Mouse (Mus musculus) midbrain, embryonic 11.5 days (tissue): ENCODE results near the gene Incenp. TPM values are rescaled to one million over a fixed set of nuclear protein-coding genes. Genes with fewer than 3 reads are reported as not detected.
"Not testable (repeated sequence)": the region's sequence is repeated elsewhere in the genome, so short reads cannot be mapped to it uniquely, and the experiment has no call there.

Source experiments
- ATAC-seq: fragments of 200-750 bp; cut with Nextera tagmentation; 2 replicates; pipeline ENCODE4 v1.8.0; 2017; ENCODE audit warnings: moderate TSS enrichment, moderate library complexity; ENCODE audit not compliant: low FRiP score
- DNase-seq: peaks from one replicate; pipeline ENCODE4 v3.0.0; 2015; ENCODE audit warnings: low spot score; ENCODE audit errors: missing footprints
- H3K27ac ChIP-seq: fragments of 300-500 bp; sonication (generic); 2 replicates; pipeline ENCODE4 v1.5.1; 2014; ENCODE audit warnings: low read depth, low read length
- H3K27me3 ChIP-seq: fragments of 300-500 bp; sonication (generic); 2 replicates; pipeline ENCODE4 v1.6.1; 2014; ENCODE audit warnings: mild to moderate bottlenecking, low read length, moderate library complexity, mixed read lengths; ENCODE audit not compliant: control insufficient read depth, insufficient read depth
- H3K36me3 ChIP-seq: fragments of 300-500 bp; sonication (generic); 2 replicates; pipeline ENCODE4 v1.6.1; 2014; ENCODE audit warnings: mild to moderate bottlenecking, low read length, moderate library complexity, mixed read lengths; ENCODE audit not compliant: control insufficient read depth, insufficient read depth
- H3K4me1 ChIP-seq: fragments of 300-500 bp; sonication (generic); 2 replicates; pipeline ENCODE4 v1.6.1; 2014; ENCODE audit warnings: low read length; ENCODE audit not compliant: control insufficient read depth, insufficient read depth
- H3K4me2 ChIP-seq: fragments of 300-500 bp; sonication (generic); 2 replicates; pipeline ENCODE4 v1.6.1; 2014; ENCODE audit warnings: mild to moderate bottlenecking, moderate library complexity
- H3K4me3 ChIP-seq: fragments of 300-500 bp; sonication (generic); 2 replicates; pipeline ENCODE4 v1.5.1; 2014; ENCODE audit warnings: low read depth, low read length
- H3K9ac ChIP-seq: fragments of 300-500 bp; sonication (generic); 2 replicates; pipeline ENCODE4 v1.6.1; 2014; ENCODE audit warnings: low read length
- H3K9me3 ChIP-seq: fragments of 300-500 bp; sonication (generic); 2 replicates; pipeline ENCODE4 v1.6.1; 2016; ENCODE audit warnings: low read length; ENCODE audit not compliant: control insufficient read depth
- WGBS: fragments of 180-500 bp; shearing (Covaris S2); extraction: QIAGEN DNeasy Blood & Tissue Kit; methylation state at CpG from one replicate; pipeline ENCODE4 v1.1.7; 2014; 5-methylcytosine and 5-hydroxymethylcytosine counted together
- polyA plus RNA-seq: library from polyadenylated mRNA; unstranded; fragments of >200 nt; fragmentation: Nextera tagmentation; extraction: Ambion mirVana; gene quantifications from 2 replicates; pipeline ENCODE4 v1.2.1, GENCODE M21; 2014

Incenp gene
- polyA plus RNA-seq, 1 experiment from 2014 or later = 106 TPM

DNA sequence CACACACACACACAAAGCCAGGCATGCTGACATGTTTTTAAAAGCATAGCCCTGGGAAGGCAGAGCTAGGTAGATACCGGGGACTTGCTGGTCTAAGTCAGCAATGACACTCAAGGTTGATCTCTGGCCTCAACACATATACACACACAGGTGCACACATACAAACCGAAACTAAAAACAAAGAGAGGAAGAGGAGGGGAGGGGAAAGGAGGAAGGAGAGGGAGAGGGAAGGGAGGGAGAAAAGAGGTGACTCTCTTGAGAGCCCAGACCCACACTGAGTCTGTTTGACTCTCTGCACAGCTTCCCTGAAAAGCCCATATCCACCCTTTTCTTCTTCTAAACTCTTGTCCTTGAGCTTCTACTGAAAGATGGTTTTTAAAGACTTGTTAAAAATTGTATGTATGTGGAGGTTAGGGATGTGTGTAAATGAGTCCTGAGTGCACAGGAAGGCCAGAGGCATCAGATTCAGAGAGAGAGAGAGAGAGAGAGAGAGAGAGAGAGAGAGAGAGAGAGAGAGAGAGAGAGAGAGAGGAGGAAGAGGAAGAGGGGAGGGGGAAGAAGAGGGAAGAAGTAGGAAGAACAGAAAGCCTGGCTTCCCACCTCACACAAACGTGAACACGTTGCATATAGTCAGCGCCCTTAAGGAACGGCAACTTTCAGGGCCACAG lies 38.9 kb upstream of the Incenp start:
- Histone ChIP-seq H3K9ac (no peak overlapping the region), H3K27me3 (no peaks in the 10 kb centered on the region), H3K4me2 (no peak overlapping the region), H3K27ac (no peak overlapping the region), H3K4me1 (peaks cover 3% of the 10 kb centered on the region; the same call in 1 of the 2 replicates), H3K4me3 (no peak overlapping the region), H3K9me3 (no peaks in the 10 kb centered on the region), H3K36me3 (no peaks in the 10 kb centered on the region)
- ATAC-seq (no peak), DNase-seq (no peak)
- 89% methylated on average over 6 of the region's 6 CpGs for WGBS

DNA sequence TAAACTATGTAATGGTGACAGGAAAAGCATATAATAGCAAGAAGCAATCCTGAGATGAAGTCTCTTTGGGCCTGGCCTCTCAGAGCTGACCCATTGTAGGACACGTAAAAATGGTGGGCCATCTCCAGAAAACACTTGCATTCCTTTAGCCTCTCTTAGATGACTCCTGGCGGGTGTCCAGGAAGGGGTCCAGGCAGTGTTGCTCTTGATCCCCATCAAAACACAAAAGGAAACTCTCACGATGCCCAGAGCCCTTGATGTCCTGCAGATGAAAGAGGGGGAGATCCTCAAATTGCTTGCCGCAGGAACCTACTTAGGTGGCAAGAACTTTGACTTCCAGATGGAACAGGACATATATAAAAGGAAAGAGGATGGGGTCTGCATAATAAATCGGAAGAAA lies 38.1 kb upstream of the Incenp start:
- no peak overlapping the region for H3K9ac ChIP-seq
- WGBS = 72% methylated on average over 5 of the region's 5 CpGs
- no peak overlapping the region for H3K4me3 ChIP-seq
- no peaks in the 10 kb centered on the region for H3K27me3 ChIP-seq
- DNase-seq (peak; percentile 75), ATAC-seq (no peak)
- peaks cover 3% of the 10 kb centered on the region; the same call in 1 of the 2 replicates for H3K4me1 ChIP-seq
- no peaks in the 10 kb centered on the region for H3K36me3 ChIP-seq
- H3K9me3 ChIP-seq = no peaks in the 10 kb centered on the region
- no peak overlapping the region for H3K27ac ChIP-seq
- no peak overlapping the region for H3K4me2 ChIP-seq

DNA sequence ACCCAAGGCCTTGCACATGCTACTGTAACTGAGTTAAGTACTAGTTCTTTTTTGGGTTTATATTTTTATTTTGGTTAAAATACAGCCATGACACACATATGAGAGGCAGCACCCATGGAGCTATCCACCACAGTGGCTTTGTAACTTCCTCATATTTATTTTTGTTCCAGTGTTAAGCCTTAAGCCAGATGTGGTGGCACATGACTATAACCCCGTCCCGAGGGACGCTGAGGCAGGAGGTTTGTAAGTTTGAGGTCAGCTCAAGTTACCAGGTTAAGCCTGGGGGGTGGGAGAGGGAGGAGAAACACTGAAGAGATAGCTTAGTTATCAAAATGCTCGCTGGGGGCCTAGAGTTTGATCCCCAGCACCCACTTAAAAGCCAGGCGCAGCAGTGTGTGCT lies 37.2 kb upstream of the Incenp start:
- DNase-seq (no peak), ATAC-seq (no peak)
- no peak overlapping the region for H3K4me2 ChIP-seq
- H3K9me3 ChIP-seq = no peaks in the 10 kb centered on the region; the same call in 1 of the 2 replicates
- H3K36me3 ChIP-seq = no peaks in the 10 kb centered on the region
- 72% methylated on average over 5 of the region's 5 CpGs for WGBS
- peaks cover 3% of the 10 kb centered on the region; the same call in 1 of the 2 replicates for H3K4me1 ChIP-seq
- no peak overlapping the region for H3K4me3 ChIP-seq
- no peak overlapping the region for H3K27ac ChIP-seq
- no peak overlapping the region for H3K9ac ChIP-seq
- H3K27me3 ChIP-seq = no peaks in the 10 kb centered on the region

DNA sequence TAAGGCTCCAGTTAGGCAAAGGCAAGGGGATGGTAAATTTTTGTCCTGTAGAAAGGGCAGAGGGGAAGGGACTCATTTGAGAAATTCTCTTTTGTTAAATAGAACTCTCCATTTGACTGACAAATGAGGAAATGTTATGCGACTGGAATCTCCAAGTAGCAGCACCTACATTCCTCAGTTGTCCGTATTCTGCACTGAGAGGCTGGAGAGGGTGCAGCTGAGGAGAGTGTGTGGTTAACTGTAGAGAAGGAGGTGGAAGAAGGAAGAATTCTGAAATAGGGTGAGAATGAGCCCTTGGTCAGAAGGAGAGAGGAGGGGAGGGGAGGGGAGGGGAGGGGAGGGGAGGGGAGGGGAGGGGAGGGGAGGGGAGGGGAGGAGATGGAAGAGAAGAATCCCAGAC lies 34.6 kb upstream of the Incenp start:
- Histone ChIP-seq H3K4me2 (no peak overlapping the region), H3K27me3 (no peaks in the 10 kb centered on the region), H3K36me3 (no peaks in the 10 kb centered on the region), H3K4me1 (no peaks in the 10 kb centered on the region), H3K4me3 (no peak overlapping the region), H3K9me3 (no peaks in the 10 kb centered on the region; the same call in 1 of the 2 replicates), H3K9ac (no peak overlapping the region), H3K27ac (no peak overlapping the region)
- WGBS = 76% methylated on average over 2 of the region's 2 CpGs
- DNase-seq (no peak), ATAC-seq (no peak)

DNA sequence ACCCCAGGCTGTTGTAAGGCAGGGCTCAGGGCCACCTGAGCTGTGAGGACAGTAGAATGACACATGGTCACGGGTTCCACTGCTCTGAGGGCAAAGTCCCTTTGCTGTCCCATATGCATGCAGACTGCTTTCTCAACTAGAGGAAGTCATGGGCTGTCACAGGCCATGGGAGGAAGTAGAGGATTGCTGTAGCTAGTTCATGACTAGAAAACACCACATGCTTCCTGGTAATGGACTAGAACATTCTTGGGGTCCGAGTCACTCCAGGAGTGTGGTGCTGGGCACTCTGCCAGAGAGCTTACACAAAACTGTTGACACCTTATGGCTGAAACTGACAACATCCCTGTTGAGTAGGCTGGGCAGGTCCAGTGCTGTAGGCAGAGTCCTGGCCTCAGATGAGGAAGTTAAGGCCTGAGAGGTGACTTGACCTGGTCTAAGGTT lies 31.8 kb upstream of the Incenp start:
- not testable (repeated sequence) for DNase-seq, H3K9ac ChIP-seq, H3K4me2 ChIP-seq, H3K27me3 ChIP-seq, H3K9me3 ChIP-seq, H3K4me1 ChIP-seq, ATAC-seq, H3K4me3 ChIP-seq, H3K27ac ChIP-seq, H3K36me3 ChIP-seq
- WGBS = 89% methylated on average over 2 of the region's 2 CpGs

DNA sequence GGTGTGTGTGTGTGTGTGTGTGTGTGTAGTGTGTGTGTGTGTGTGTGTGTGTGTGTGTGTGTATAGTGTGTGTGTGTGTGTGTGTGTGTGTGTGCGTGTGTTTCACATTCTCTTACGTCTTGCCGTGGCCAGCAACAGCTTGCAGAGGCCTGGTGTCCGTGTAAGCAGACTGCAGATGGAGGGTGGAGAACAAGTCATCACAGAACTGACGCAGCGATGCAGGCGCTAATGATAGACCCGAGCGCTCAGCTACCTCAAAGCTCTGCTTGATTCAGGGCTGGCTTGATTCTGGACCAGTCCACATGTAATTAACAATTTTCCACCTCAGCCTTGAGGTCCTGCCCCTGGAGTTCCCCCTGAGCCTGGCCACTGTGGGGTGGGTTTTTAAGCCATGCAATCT lies 28.7 kb upstream of the Incenp start:
- no peaks in the 10 kb centered on the region for H3K4me1 ChIP-seq
- WGBS = 84% methylated on average over 9 of the region's 9 CpGs
- no peak for DNase-seq
- H3K4me2 ChIP-seq = no peak overlapping the region
- no peaks in the 10 kb centered on the region; the same call in 1 of the 2 replicates for H3K9me3 ChIP-seq
- no peak overlapping the region for H3K27ac ChIP-seq
- H3K36me3 ChIP-seq = no peaks in the 10 kb centered on the region
- no peaks in the 10 kb centered on the region for H3K27me3 ChIP-seq
- H3K9ac ChIP-seq = no peak overlapping the region
- no peak for ATAC-seq
- no peak overlapping the region for H3K4me3 ChIP-seq

DNA sequence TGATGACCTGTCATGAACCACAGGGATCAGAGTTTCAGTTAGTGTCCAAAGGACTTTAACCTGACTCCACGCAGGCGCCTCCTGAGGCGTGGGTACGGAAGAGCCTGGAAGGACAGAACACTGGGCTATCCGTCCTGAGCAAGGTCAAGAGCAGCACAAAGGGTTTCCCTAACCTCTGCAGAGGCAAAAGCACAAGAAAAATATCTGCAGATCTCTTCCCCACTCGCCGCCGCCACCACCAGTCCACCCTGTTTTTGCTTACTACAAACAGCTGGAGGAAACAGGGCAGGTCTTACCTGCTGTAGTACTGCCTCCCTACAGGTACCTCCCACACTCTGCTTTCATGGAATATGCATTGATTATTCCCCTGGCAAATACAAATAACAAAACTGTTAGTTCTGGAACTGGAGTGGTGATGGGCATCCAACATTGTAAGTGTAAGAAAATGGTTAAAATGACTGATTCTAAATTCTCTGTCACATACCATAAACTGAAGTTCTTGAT lies 25.5 kb upstream of the Incenp start:
- Histone ChIP-seq H3K9me3 (no peaks in the 10 kb centered on the region), H3K4me2 (no peak overlapping the region), H3K27ac (no peak overlapping the region), H3K9ac (no peak overlapping the region), H3K27me3 (no peaks in the 10 kb centered on the region), H3K4me1 (peaks cover 7% of the 10 kb centered on the region; the same call in 1 of the 2 replicates), H3K4me3 (no peak overlapping the region), H3K36me3 (no peaks in the 10 kb centered on the region)
- no peak for DNase-seq
- no peak for ATAC-seq
- WGBS = 80% methylated on average over 8 of the region's 8 CpGs

DNA sequence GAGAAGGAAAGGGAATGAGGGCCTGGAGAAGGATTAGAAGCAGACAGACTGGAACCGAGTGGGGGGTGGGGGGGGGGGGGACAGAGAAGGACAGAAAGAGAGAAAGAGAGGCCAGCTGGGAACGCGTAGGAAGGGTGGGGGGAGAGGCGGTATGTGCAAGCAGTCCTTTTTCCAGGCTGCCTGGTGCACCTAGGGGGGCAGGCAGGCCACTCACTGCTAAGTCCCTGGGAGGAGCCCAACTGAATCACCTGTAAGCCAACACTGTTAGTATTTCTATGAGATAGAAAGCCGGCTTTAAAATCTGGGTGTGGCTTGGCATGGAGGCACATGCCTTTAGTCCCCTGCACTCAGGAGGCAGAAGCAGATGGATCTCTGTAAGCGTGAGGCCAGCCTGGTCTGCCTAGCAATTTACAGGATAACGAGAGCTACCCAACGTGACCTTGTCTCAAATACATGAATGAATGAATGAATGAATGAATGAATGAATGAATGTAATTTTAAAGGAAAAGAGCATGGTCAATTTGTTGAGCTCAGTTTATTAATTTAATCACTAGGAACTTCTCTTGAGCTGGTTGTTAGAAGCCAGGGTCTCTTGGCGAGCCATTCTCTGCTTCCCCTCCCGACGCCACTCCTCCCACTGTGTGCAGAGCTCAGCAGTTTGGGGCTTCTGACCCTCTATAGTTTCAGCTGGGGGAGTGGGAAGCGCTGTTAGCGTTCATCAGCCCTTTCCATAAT lies 24.9 kb upstream of the Incenp start:
- no peak for ATAC-seq

DNA sequence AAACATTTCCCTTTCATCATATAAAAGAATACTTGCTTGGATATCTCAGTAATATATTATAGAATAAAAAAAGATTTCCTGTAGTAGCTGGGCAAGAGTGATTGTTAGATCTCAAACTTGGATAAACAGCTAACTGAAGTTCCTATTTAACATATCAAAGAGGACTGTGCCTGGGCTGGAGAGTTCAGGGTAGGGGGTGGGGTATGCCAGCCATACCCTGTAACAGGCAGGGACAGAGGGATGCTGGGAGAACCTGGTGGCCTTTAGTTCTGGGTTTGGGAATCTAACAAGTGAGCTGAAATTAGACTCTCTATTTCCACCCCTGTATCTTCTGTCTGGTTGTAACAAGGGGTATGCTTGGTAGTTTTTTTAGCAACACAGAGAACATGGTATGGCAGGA lies 23.7 kb upstream of the Incenp start:
- Histone ChIP-seq H3K4me3 (no peak overlapping the region), H3K27me3 (no peaks in the 10 kb centered on the region), H3K4me2 (no peak overlapping the region), H3K27ac (no peak overlapping the region), H3K9me3 (no peaks in the 10 kb centered on the region), H3K9ac (no peak overlapping the region), H3K4me1 (peaks cover 7% of the 10 kb centered on the region; the same call in 1 of the 2 replicates), H3K36me3 (no peaks in the 10 kb centered on the region)
- ATAC-seq = no peak
- DNase-seq = no peak

More for the DNA sequence above, 24.9 kb upstream of the Incenp start:
- no peaks in the 10 kb centered on the region for H3K36me3 ChIP-seq
- 59% methylated on average over 13 of the region's 13 CpGs for WGBS
- H3K4me1 ChIP-seq = peaks cover 7% of the 10 kb centered on the region; the same call in 1 of the 2 replicates
- no peak for DNase-seq
- no peak overlapping the region for H3K4me2 ChIP-seq
- no peak overlapping the region for H3K27ac ChIP-seq
- no peaks in the 10 kb centered on the region for H3K27me3 ChIP-seq
- H3K9me3 ChIP-seq = no peaks in the 10 kb centered on the region
- no peak overlapping the region for H3K4me3 ChIP-seq
- H3K9ac ChIP-seq = no peak overlapping the region
